Mouse (Mus musculus): Measurements from ENCODE around the gene Exd1. TPM values are rescaled to one million over a fixed set of nuclear protein-coding genes. Genes with fewer than 3 reads are reported as not detected.
A peak's percentile ranks its signal among the peaks of the same experiment; 100 is the strongest.
"Not testable (repeated sequence)": the region's sequence is repeated elsewhere in the genome, so short reads cannot be mapped to it uniquely, and the experiment has no call there.

The Exd1 gene
- total RNA-seq, 2 experiments from 2014 or later, result 0.25 to 0.44 TPM

DNA sequence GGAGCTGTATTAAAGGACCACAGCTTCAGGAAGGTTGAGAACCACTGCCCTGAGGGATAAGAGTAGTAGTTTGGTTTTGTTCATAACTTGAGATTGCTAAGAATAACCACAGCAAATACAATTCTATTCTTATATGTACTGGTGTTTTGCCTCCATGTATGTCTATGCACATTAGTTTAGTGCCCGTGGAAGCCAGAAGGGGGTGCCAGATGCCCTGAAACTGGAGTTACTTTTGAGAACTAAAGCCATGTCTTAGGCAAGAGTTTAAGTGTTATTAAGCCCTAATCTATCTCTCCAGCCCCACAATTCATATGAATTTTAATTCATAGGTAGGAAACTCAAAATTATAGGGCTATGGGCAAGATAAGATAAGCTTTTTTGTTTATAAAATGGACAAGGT is 5.3 kb downstream of the Exd1 start:
- peak; percentile 34 to 70 for DNase-seq

DNA sequence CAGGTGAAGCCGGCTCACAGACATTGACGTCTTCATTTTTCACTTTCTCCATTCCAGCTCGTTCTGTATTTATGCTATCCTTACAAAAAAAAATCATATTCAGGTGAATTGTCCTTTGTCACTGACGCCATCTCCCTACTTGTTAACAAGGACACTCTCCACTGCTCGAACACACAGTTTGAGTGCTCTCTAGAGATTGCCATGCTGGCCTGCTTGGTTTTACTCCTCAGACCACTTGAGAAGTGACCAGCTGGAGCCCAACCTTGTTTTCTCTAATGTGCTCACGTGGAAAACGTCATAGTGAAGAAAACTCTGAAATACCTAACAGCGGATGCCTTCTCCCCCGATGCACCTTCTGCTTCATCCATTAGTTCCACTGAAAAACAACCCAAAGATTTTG is 8.6 kb downstream of the Exd1 start:
- no peak for DNase-seq

DNA sequence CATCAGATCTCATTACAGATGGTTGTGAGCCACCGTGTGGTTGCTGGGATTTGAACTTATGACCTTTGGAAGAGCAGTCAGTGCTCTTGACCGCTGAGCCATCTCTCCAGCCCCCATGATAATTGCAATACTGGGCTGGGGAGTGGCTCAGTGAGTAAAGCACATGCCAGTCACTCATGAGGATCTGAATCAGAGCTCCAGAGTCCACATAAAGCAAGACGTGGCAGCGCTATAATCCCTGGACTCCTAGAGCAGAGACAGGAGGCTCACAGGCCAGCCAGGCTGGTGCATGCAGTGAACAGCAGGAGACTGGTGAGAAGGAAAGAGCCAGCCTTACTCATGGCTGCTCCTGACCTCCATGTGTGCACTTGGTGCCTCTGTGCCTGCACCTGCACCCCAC is 22.0 kb downstream of the Exd1 start:
- no peak for DNase-seq

DNA sequence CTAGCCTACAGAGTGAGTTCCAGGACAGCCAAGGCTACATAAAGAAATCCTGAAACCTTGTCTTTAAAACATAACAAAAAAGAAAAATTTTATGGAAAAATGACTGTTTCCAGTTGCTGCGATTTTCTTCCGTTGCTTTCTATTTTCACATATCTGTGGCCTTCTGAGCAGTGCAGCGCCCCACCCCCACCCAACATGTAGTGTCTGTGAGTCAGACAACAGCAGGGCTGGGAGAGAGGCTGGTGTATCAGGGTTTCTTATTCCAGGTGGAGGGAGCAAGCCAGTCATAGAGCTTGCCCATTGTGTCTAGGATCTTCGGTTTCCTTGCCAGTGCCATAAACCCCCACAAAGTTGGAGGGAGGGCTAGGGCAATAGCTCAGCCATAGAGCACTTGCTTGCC is 23.6 kb downstream of the Exd1 start:
- DNase-seq, result no peak

DNA sequence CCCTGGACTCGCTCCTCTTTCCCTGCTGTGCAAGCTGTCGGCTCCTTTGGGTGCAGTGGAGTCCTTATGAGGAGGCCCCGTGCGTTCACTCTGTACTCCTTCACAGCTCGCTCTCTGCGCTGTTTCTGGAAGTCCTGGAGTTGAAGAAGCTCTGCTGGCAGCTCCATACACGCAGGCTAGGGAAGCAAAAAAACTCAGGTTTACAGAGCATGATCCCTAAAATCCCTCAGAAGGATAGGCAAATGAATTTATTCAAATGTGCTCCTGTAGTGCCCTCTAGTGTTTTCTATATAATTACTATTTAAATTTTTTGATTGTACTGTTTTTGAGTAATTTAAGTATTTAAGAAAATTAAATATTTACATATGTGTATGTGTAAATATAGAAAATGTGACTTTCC is 26.9 kb downstream of the Exd1 start:
- DNase-seq, result peak in 1 of 2 experiments; percentile 7

DNA sequence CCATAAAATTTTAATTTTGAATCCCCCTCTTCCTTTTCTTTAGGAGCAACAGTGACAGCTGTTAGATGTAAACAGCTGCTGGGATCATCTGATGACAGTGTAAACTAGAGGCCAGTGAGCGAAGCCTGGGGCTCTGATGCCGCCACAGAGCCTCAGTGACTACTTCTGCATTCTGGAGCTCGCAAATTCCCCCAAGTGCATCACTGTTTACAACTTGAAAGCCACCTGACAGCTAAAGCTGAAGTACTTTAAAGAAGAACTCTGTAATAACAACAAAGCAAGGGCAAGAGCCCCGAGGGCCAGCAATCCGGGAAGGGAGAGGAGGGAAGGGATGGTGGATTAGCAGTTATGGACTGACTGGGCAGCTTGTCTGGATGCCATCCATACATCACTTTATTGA is 30.6 kb downstream of the Exd1 start:
- no peak for DNase-seq

DNA sequence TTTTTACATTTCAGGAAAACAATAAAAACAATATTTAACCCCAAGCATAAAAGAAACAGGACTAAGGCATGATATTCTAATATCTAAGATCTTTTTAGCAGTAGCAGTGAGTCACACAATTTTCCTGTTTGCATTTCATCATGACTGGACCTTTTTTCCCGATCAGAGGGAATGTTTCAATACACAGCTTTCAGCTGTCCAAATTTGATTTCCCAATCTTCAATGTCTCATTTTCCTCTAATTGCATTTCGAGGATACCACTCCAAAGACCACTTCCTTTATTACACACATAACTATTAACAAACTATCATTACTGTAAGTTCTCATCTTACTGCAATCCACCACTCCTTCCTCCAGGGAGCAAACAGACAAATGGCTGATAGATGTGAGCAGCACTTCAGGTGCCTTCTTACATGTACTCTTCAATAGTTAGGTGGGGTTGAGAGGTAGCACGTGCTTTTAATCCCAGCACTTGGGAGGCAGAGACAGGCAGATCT is 33.4 kb downstream of the Exd1 start:
- DNase-seq, result no peak

DNA sequence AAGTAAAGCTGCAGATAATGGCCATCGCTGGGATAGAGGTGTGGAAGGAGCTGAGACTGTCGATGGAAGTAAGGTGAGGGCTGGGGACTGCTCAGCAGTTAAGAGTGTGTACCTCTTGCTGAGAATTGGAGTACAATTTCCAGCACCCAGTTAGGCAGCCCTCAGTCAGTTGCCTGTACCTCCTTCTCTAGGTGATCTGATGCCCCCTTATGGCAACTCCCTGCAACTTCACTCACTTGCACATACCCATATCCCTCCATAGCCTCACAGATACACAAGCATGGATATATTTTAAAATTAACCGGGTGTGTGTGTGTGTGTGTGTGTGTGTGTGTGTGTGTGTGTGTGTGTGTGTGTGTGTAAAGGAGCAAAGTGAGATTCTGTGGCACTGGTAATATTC is 35.1 kb downstream of the Exd1 start:
- no peak for DNase-seq

DNA sequence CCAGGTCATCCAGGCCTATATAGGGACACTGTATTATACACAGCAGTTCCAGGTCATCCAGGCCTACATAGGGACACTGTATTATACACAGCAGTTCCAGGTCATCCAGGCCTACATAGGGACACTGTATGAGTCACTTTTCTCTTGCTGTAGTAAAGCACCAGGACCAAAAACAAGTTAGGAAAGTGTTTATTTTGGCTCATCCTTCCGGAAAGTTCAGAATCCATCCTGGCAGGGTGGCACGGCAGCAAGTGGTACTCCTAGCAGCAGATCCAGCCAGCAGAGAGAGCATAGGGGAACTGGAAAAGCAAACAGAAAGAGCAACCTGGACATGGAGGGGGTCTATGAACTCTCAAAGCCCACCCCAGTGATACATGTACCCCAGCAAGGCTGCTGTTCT is 36.6 kb downstream of the Exd1 start:
- DNase-seq, result no peak

DNA sequence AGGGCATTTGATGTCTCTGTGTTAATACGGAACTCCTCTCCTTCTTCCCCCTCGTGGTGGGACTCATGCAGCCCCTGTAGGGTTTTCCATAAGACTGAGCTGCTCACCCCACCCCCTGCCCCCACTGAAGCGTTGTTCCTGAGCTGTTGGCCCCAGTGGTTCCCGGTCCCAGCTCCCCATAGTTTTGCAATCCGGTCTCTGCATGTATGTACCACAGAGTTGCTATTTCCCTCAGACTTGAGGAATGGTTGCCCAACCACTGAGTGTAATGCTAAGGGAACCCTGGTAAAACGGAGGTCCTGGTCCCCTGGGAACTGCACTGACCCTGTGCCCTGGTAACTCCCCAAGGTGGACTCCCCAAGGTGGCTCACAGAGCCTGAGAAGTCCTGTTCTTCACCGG is 38.9 kb downstream of the Exd1 start:
- DNase-seq, result not testable (repeated sequence)

DNA sequence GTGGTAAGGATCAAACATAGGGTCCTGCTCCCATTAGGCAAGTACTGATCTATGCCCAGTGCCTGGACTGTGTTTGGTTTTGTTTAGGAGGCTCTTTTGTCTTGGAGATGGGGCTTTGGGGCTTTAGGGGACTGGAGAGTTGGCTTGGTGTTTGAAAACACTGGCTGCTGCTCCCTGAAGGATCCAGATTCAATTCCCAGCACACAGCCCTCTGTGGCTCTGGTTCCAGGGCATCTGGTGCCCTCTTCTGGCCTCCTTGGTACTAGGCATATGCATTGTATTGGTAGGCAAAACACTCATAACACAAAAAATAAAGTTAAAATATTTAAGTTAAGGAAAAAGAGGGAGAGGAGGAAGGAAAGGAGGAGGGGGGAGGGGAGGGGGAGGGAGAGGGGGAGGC is 40.3 kb downstream of the Exd1 start:
- DNase-seq, result peak in 1 of 2 experiments; percentile 9

DNA sequence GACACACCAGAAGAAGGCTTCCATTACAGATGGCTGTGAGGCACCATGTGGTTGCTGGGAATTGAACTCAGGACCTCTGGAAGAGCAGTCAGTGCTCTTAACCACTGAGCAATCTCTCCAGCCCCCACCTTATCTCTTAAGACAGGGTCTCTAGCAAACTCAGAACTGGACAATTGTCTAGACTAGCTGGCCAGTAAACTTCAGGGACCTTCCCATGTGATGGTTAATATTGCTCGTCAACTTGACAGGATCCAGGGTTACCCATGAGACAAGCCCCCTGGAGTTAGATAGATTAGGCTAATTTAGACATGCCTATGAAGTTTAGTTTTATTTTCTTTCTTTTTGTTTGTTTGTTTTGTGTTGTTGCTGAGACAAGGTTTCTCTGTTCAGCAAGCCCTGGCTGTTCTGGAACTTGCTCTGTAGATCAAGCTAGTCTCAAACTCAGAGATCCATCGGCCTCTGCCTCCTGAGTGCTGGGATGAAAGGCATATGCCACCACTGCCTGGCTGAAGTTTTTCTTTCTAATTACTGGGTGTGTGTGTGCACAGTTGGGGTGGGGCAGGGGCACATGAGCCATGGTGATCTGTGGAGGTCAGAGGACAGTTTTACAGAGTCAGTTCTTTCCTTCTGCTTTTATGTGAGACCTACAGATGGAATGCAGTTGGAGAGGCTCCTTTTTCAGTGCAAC is 46.3 kb downstream of the Exd1 start:
- DNase-seq, result no peak

DNA sequence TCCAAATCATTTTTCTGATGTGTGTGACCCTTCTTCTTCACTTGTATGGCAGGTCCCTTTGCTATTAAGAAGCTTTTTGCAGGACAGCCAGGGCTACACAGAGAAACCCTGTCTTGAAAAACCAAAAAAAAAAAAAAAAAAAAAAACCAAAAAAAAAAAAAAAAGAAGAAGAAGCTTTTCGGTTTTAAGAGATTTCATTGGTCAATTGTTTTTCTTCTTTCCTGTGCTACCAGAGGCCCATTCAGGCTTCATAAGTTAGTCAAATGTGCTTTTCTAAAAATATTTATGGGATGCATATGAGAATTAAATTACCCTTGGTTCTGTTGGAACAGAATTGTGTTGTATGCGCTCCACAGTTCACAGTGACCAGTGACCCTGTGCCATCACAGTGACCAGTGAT is 48.6 kb downstream of the Exd1 start:
- no peak for DNase-seq

DNA sequence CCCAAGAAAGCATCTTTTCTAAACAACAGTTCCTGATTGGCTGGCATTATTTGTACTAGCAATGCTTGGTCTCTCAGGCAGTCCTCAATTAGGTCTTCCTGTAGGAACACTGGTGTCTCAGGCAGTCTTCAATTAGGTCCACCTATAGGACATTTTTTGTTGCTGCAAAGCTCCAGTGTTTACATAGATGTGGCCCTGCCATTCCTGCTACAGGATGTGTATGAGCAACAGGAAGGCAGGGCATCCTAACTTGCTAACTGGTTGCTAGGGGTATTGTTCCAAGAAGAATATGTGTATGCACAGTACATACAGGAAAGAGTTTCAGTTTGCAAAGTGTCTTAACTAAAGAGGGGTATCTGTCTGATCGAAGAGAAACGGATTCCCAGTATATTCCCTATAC is 51.3 kb downstream of the Exd1 start:
- DNase-seq, result no peak

DNA sequence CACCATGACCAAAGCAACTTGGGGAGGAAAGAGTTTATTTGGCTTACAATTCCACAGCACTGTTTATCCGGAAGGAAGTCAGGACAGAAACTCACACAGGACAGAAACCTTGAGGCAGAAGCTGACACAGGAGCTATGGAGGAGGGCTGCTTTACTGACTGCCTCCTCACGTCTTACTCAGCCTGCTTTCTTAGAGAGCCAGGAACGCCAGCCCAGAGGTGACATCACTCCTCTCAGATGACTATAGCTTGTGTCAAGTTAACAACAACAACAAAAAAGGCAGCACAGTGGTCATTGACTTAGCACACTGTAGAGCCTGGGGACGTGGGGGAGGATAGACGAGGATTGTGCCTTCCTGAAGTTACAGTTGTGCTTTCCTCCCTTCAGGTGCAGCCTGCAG is 55.5 kb downstream of the Exd1 start:
- DNase-seq, result no peak

DNA sequence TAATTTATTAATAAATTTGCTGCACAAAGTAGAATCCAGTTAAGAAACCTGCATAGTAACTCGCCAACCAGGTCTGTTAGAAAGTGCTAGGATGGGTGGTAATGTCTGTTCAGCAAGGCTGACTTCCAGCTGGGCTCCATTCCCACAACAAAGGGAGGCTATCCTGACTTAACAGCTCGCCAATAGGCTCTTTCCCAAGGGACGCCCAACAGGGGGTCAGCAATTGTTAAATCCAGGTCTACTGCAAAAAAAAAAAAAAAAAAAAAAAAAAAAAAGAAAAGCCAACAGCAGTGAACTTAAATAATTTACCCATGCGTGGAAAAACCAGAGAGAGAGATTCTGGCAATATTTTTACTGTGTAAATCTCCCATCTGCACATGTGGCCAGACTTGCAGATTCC is 60.9 kb downstream of the Exd1 start:
- DNase-seq, result no peak

DNA sequence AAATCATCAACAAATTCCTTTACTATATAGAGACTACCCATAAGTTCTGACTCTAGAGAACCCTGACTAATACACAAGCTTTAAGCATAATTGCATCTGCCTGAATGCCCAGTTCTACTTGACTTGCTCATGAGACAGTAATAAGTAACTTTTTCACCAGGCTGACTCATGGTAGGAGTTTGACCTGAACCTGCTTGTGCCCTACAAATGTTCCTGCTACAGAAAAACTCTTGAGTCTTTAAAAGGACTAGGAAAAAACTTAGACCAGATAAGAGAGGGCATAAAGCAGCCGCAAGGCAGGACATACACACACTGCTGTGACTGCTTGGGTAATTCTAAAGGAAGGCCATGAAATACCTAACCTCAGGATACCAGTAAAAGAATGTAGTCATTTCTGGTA is 65.1 kb downstream of the Exd1 start:
- DNase-seq, result no peak

DNA sequence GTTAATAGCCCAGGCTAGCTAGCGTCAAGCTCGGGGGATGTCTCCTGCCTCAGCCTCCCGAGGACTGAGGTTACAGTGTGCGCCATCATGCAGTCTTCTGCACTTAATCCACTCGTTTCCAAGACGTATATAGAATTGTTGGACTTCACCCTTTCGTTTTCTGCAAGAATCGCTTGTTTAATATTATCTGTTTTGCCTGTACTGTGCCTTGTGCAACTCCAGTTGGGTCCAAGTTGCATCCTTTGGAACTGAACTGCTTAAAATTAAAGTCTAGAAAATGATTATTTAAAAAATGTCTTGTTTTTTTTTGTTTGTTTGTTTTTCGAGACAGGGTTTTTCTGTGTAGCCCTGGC is 69.1 kb downstream of the Exd1 start:
- DNase-seq, result no peak

DNA sequence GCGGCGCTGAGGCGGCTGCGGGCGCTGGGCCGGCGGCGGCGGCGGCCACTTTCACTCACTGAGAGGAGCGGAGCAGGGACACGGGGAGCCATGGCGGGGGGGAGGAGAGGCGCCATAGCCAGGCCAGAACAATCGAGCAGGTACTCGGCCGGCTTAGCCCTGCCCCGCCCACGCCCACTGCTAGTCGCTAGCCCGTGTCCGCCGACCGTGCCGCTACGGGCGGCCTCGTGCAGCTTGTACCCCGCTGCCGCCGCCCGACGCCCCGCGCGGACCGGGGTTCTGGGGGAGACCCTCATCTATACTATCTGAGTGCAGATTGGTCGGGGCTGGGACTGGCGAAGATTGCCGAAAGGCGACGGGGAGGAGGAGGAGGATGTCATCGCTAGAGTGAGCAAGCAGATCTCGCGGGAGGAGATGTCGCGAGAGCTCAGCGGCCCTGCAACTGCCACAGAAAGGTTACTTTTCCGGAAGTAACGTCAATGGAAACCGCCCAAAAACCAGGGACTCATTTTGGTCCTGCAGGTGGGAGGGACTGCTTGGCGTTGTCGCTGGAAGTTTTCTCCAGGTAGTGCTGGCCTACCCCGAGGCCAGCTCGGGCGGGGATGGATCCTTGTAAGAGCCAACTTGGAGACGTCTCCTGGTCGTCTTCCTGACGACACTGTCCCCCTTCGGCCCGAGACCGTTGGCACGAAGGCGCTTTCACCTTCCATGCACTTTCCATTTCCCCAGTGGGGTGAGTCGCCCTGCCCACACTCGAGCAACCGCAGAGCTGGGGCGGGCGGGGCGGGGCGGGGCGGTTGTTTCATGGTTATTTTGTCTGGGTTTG is 69.6 kb downstream of the Exd1 start, which contains the start of gene Ino80:
Ino80 (minus strand) TSS at position 117 of the 826 bp plus-strand sequence.
- DNase-seq, result peak; percentile 99

DNA sequence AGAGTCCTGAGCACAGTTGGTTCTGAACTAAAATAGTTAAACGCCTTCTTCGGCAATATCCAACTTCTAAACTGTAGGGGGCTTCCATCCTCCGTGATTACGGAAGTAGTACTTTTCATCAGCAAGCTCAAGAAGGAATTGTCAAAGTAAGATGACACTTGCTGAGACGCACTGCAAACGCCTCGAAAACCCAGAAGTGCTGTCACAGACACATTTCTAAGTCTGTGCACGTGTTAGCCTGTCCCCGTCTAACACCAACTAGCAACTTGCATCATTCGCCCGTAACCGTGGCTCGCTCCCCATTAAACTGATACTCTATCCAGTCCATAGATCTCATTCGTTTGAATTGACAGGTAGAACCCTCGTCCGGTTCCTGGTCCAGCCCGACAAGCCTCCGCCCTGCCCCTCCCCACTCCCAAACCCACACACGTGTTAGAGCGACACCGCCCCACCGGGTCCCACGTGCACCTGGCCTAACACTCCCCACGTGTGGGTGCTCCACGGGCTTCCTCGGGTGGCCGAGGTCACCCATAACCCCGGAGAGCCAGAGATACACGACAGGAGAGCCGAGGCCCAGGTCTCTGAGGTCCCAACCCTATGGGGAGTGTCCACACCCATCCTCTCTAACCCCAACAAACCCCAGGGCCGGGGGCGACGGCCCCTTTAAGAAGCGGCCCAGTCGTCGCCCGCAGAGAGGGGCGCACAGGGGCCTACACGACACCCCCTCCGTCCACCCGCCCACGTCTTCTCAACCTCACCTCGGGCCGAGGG is 70.6 kb downstream of the Exd1 start:
- DNase-seq, result peak; percentile 78 to 80

DNA sequence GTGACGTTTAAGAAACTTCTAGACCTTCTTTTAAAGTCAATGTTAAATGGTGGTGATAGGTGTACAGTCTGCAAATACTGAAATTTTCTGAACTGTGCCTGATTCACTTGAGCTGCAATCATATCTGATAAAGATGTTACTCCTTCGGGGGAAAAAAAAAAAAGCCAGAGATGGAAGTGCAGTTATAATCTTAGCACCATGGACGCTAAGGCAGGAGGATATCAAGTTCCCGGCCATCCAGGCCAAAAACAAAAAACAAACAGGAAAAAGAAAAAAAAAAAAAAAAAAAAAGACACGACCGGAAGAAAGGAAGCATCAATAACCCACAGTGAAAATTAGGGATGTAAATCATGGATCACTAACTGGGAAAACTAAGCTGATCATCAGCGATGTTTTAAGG is 71.3 kb downstream of the Exd1 start:
- no peak for DNase-seq

Measured in heart, adult 18-20 months (tissue).